In the genomic region with DNA sequence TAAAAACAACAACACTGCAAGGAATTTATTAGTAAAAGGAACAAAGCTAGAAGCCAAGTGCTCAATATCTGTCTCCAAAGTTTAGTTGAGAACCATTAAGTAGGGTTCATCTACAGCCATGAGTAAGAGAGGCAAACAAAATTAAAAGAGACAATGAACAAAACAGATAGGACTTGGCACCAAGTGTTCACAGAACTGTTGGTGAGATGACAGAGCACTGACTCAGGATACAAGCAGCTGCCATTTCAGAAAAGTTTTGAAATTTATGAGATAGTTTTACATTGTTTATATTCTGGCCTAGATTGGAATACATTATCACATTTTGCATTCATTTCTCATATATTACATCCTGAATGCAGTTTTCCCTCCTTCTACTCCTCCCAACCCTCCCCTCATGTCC, we compare ENCODE assay signal across 13 mouse cellular contexts.
"Had no signal": no experiment of that assay in that cellular context is flagged by ENCODE, and none has a peak within 500 bp of the region (broad histone marks: within the 10 kb centered on the region; RNA-seq: fewer than 3 reads in every experiment).

No protein-coding gene starts in this region.

- DNase-seq: lung, embryonic 14.5 days; lung, postnatal 10 days; lung, postnatal 4 days; midbrain, embryonic 14.5 days; right cerebral cortex, postnatal 14 days; thymus, adult 18-20 months; thymus, postnatal 36 days had no signal

- H3K27ac ChIP-seq: midbrain, embryonic 10.5 days; midbrain, embryonic 12.5 days; neural tube, embryonic 12.5 days; stomach, embryonic 15.5 days; stomach, postnatal 0 days had no signal

- H3K36me3 ChIP-seq: midbrain, embryonic 10.5 days; midbrain, embryonic 12.5 days; neural tube, embryonic 12.5 days; stomach, embryonic 15.5 days had no signal

- H3K4me1 ChIP-seq: midbrain, embryonic 10.5 days; midbrain, embryonic 12.5 days; neural tube, embryonic 12.5 days; stomach, embryonic 15.5 days had no signal

- H3K4me3 ChIP-seq: midbrain, embryonic 10.5 days; midbrain, embryonic 12.5 days; myocyte; neural tube, embryonic 12.5 days; stomach, embryonic 15.5 days had no signal

- H3K27me3 ChIP-seq: midbrain, embryonic 12.5 days; neural tube, embryonic 12.5 days; stomach, embryonic 15.5 days had no signal
